Mouse (Mus musculus) urinary bladder, postnatal 36 days (tissue): ENCODE results near the gene Washc4.

Experiments used
- DNase-seq, 2 experiments: peaks; one replicate each; pipeline ENCODE4 v3.0.0; 2022; ENCODE audit warnings: low spot score in 2 of 2, mixed read lengths in 1 of 2

The Washc4 gene

DNA sequence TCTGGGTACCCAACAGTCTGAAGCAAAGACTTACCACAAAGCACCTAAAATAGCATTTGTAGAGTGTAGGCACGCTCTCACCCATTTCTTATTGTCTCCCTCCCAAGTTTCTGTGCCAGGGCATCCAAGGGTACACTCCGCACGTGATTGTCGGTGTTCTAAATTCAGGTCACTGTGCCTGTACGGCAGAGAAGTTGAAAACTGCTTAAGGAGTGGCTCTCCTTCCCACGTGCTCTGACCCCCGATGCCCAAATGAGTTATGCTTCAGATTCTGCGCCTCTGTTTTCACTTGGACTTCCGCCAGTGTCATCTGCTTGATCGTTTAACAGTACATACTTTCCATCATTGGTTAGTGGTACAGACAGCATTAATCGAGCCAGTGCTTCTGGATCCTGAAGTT is 57.1 kb downstream of the Washc4 start:
- no peak for DNase-seq

DNA sequence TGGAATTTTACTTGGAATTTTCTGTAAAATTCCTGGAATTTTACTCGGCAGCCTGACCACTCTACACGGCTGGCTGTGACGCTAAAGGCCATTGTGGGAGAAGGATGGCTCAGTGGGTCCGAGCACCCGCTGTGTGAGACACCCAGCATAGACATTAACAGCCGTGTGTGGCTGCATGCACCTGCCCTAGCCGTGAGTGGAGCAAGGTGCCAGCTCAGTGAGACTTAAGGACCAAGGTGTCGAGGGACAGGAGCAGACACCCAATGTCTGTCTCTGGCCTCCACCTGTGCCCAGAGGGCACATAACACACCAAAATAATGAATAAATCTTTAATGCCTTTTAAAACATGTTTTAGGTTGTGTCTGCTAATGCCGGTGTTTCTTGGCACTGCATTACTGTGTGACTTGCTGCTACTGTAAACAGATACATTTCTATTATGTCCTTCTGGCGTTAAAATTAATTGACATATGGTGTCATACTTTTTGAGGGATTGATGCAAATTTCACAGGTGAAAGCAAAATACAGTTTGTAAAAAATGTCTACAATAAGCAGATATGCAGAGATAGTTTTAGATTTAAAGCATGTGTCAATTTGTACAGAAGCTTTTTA is 60.5 kb downstream of the Washc4 start:
- no peak for DNase-seq

DNA sequence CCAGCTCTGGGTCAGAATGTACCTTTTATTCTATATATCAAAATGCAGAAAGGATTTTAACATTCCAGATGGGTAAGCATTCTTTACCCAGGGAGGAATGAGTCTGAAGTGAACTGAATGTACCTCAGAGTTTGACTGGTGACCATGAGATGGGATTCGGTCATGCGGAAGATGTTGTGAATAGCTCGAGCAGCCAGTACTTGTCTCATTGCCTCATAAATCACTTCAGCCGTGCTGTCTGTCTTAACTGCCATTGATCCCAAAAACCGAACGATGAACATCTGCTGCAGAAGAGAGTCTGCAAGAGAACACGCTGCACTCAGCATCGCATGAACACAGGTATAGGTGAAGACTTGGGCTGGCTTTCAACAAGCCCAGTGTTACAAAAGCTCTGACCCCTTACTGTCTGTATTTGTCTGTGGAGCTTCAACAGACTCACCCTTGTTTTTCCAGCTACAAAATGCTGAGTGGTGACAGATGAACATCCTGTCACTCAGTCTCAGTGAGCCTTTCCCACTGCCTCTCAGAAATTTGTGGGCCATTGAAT is 62.2 kb downstream of the Washc4 start:
- no peak for DNase-seq

DNA sequence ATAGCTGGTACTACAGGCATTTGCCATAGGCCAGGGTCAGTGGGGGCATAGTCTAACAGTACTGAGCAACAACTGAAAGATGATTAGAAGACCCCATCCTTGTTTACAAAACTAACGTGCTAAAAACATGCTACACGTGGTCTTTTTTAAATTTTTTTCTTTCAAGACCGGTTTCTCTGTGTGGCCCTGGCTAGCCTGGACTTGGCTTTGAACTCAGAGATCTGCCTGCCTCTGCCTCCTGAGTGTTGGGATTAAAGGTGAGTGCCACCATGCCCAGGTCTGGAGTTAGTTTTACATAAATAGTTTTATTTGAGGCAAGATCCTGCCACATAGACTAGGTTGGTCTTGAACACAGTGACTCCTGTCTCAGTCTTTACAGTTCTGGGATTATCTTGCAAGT is 63.6 kb downstream of the Washc4 start:
- DNase-seq = no peak

DNA sequence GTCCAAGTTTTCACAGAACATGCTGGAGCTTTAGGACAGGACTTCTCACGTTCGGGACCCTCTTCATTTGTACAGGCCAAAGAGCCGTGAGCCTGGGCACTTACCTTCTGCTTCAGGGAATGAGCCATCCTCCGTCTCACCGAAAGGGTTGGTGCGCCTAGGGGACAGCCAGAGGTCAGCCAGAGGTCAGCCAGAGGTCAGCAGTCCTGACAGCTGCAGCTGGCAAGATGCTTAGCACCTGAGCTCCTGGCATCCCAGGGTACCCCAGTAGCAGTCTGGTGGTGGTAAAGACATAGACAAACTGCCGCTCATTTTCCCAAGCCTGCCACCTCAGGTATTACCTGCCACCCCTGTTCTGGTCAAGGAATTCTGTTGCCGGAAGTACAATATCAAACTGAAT is 65.0 kb downstream of the Washc4 start:
- no peak for DNase-seq

DNA sequence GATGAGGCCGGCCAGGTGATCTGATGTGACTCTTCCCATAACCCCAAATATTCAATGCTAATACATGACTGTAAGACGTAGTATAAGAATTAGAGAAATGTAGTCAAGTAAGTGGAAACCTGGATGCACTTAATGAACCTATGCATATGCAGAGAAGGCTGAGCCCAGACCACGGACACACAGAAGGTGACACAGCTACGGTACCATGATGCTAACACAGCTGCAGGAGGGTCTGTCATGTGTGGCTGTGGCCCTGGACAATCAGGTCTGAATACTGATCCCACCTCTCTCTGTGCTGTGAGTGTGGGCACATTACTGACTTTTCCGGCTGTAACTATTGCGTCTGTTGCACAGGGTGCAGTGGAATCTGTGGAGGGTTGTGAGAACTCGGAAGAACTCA is 67.0 kb downstream of the Washc4 start:
- no peak for DNase-seq

DNA sequence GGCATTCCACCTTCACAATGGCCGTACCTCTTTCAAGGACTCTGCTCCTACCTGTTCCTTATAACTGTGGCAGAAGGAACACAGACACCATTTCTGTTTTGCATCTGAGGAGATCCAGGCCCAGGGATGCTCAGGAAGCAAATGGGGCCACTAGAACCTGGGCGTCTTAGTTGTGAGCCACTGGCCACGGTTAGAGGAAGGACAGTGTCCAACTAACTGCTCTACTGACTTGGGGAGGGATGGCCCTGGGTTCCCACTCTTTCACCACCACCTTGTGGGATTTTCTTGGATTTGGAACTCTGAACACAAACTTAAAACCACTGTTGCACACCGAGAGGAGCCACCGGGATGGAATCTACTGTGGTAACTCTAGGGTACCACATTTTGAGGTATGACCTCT is 68.3 kb downstream of the Washc4 start:
- no peak for DNase-seq

DNA sequence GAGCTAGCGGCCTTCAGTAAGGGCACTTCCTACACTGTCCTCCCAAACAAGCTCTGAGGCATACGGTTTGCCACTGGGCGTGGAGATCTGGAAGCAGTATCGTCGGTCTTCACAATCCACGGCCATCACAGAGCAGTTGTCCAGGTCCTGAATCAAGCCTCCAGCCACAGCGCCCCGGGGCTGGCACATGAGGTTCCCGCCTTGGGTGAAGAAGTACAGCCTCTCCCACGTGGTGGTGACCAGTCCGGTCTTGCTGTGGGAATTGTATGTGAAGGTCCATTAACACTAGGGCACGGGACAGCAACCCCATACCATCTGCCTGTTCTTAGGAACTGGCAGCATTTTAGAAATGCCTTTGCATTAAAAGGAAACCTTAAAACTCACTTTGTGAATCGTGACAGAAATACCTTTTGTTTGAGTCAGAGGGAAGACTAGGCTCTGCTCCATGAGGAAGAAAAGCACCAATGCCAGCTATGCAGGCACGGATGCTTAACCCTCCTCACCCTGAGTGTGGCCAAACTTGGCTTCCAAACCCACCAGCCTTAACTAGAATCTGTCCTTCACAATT is 69.2 kb downstream of the Washc4 start:
- DNase-seq = no peak

DNA sequence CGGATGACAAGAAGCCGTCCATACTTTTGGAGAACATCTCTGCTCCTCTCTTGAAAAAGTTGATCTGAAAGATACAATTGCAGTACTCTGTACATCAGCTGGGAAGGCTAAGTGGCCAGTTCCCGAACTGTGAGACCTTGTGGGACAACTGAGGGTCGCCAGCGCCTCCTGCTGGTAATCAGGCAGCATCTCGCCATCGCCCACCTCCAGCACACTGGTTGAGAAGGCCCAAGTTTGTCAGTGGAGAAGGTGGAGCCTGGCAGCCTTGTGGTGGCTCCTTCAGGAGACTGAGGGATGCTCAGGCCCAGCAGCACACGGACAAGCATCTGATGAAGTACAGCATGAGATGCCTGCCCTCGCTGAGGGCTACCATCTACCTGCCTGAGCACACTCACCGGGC is 73.8 kb downstream of the Washc4 start:
- DNase-seq = peak in 1 of 2 experiments; percentile 28

DNA sequence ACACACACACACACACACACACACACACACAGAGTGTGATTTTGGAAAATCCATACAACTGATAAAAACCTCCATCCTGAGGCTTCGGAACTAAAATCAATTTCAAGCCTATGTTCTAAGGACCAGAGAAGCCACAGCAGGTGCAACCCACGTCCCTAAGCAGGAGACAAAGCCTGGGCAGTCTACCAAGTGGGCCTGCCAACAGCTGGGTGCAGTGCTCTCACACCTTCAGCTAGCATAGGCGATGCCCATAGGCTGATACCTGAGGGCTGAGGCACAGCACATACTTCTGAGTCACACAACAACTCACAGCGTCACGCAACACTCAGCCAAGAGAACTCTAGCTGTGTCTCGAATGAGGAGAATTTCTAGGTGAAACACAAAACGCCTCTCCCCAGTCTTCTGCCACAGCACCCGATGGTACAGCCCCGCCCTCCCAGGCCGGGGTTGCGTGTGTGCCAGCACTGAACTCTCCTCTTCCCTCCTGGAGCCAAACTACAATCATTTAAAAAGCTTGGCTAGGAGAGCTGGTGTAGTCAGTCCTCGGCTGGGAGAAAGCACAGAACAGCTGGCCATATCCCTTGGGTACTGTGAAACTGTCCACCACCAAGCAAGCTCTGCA is 75.4 kb downstream of the Washc4 start:
- peak in 1 of 2 experiments; percentile 25 for DNase-seq

DNA sequence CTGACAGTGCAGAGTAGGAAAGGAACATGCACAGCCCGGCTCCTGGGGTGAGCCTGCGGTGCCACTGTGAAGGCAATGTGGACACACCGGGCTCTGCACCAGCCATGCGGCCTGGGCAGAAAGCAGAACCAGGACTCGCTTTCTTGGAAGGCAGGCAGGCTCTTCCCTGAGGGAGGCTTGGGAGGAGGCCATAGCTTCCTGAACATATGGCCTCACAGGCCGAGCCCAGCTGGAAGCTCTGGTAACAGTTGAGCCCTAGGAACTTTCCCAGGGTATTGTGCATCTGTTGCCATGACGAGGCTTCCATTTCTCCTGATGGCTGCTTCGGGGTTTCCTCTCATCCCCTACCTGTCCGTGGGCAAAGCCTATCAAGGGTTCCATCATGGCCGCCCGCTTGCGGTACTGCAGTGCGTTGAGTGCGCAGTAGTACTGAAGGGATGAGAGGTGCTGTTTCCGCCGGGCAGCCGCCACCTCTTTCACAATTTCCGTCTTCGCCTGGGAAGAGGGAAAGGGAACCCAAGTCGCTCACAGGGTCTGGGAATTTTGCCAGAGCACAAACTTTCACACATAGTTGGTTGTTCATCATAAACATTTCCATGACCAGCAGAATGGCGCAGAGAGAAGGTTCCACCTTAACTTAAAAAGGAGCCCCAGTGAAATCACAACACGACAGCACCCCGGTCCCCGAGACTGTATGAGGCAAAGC is 77.0 kb downstream of the Washc4 start:
- no peak for DNase-seq

DNA sequence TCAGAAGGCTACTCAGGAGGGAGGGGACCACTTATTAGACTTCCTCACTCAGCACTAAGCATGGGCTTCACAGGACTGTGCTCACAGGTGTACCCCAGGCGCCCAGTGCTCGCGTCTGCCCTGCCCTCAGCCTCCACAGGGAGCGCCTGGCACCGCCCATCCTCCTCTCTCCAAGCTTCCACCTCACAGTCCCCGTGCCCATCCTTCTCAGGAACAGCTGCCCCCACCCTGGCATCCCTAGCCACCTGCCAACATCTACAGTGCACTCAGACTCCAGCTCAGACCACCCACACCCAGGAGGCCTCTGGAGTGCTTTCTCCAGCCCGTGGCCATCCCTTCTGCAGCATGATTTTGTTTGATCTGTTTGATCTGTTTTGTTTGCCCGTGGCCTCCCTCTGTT is 80.5 kb downstream of the Washc4 start:
- no peak for DNase-seq

DNA sequence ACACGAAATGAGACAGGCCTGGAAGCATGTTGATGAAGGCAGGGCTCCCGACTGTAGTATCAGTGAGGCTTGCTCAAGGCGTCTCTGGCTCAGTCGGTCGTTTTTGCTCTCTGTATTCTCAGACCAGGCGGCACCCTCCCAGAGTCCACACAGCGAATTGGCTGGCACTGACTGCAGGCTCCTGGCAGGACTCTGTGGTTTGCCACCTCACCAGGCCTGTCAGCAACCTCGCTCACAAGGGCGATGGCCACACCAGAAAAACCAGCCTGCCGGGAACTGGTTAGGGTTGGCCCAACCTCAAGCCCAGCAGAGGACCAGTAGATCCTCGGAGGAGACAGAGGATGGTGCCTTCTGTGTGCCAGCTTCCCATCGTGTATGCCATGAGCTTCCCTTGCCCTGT is 81.3 kb downstream of the Washc4 start:
- peak; percentile 32 to 65 for DNase-seq

DNA sequence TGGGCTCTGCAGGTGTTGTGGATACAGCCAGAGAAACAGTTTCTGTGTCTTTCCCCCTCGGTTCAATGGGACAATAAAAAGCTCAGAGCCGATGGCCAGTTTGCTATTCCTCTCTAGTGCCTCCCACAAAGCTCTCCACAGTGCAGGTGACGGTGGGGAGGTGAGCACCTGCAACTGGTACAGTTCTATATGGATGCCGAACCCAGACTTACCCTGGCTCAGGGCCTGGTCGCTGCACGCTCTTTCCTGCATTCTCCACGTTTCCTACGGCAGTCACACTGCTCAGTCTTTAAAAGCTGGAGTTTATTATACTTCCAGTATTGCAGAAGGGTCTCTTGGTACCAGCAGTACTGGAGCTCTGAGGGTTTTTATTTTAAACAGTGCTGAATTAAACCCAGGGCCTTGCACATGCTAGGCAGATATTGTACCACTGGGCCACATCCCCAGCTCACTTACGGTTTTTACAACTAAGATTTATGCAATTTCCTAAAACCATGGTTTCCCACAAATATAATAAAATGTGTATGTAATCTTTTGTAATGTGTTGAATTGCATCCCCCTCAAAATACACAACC is 83.6 kb downstream of the Washc4 start:
- DNase-seq = no peak

DNA sequence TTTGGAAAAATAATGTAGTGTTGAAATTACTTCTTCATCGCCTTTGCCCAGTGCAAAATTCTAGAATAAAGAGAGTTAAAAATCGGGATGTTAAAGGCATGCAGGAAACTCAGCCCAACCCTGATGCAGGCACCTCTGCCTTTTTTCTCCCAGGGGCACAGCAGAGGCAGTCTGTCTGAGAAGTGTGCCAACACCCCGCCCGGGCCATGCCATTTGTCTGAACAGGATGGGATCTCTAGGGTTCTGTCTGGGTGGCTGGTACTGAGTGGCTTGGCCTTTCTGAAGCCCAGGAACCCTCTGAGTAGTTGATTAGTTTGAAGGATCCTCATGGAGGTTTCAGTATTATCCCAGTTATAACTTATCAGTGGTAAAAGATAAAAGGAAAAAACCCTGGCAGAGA is 84.7 kb downstream of the Washc4 start:
- no peak for DNase-seq

DNA sequence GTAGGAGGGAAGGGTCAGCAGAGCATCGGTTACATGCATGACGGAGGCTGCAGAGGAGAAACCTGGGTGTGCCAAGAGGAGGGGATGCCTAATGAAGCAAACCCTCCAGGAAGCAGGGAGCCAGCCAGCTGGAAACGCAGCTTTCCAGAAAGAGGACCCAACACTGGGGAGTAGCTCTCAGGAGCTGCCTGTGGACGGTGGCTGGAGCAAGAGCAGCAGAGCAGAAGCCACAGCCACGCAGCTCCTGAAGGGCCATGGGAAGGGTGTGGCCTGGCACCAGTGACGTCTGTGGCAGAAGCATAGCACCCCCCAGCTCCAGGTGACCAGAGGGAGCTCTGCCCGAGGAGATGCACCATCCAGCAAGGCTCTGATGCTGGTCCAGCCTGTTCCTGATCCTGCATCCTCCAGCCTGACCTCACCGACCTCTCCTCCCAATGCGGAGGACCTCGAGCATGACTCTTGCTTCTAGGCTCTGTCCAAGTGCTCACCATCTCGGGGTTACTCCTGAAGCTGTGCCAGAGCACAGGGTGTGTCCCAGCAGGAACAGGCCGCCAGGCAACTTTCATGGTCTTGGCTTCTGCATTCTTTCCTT is 85.7 kb downstream of the Washc4 start:
- DNase-seq = peak in 1 of 2 experiments; percentile 15

DNA sequence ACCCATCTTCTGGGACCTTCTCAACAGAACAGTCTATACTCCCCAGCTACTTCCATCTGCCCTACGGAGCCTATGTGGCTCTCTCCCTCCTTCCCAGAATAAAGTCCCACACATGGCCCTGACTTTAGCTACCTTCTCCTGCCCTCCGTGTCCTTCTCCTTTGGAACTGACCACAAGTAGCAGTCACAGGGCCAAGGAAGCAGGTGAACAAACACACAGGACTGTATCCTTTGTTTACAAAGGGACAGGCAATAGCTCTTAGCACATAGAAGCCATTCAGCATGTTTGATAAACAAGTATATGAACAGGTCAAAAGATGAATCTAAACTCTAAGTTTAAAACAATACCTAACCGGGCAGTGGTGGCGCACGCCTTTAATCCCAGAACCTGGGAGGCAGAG is 86.3 kb downstream of the Washc4 start:
- no peak for DNase-seq

DNA sequence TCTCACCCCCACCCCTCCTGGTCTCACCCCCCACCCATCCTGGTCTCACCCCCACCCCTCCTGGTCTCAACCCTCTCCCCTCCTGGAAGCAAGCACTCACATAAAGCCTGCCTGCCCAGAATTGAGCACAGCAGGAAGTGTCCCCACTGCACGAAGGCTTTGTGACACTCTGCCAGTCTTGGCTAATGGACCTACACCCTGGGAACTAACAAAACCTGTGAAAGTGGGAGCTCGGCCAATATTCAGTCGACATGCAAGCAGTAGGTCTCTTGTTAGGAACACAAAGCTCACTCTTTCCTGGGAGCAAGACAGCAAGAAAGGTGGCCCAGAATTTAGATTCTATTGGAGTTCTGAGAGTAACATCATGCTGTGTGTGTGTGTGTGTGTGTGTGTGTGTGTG is 87.3 kb downstream of the Washc4 start:
- no peak for DNase-seq

DNA sequence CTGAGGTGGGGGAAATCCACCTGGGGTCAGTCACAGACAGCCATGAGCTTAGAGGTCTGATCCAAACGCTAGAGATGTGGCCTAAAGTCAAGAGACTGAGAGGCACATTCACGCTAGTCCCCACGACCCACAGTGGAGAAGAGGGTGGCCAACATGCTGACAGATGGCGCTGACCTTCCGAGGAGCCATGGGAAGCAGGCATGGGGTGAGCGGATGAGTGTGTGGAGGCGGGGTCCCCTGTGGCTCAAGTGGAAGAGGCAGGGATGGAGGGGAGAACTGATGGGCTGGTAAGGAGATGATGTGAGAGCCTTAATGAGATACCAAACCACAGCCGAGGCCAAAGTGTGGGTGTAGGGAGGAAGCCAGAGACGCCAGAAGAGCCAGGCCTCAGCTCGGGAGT is 88.2 kb downstream of the Washc4 start:
- DNase-seq = no peak

DNA sequence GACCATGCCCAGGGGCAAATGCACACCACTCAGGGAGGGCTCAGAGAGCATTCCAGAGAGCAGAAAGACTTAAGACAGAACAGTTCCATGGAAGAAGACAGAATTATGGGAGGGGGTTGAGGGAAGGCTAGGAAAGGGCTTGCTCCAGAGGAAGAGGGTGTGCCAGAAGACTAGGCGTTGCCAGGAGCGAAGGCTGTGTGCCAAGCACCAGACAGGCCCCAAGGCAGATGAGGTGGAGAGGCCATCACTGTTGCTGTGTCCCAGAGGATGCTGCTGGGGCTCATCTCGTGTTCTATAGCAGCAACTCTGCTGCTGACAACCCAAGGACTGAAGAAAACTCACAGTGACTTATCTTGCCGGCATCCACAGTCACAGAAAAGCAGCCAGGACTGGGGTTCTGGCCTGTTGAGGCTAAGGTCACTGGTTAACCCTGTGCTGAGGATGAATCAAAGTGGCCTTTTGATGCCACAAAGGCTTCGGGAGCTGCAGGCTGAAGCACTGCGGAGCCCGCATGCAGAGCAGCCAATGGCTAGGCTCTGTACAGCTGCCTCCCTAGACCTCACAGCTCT is 89.3 kb downstream of the Washc4 start:
- no peak for DNase-seq

DNA sequence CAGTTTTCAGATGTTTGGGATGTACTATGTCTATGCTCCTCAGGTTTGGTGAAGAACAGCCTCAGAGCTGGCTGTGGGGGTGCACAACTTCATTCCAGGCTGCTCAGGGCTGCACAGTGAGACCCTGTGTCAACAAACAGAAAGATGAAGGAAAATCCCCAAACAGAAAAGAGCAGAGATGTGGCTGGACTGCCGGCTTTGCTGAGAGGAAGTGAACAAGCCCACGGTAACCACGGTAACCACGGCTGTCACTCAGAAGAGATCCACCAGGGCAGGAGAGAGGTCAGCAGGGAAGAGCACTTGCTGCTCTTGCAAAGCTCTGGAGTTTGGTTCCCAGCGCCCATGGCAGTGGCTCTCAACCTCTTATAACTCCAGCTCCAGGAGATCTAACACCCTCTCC is 90.9 kb downstream of the Washc4 start:
- no peak for DNase-seq

DNA sequence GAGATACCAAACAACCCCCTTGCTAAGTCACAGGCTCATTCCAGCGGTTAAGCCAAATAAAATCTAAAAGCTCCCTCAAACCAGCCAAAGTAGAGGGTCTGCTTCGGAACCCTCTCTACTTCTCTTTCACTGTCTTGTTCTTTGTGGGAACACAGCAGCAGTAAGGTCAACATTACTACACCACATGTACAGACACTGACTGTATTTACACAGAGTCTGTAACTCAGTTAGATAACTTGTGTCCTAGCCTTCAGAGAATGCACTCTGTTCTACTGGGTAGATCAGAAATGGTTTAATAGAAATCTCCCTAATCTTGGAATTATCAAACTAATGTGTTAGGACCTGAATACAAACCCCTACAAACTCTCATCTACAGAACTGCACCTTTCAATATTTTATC is 92.6 kb downstream of the Washc4 start:
- DNase-seq = no peak
